Mouse (Mus musculus) CH12.LX (cell line): ENCODE data around the gene Ciao2a.
A peak's percentile ranks its signal among the peaks of the same experiment; 100 is the strongest.

ENCODE experiments used
- CHD1 ChIP-seq: IDR thresholded peaks from 2 replicates; pipeline ENCODE4 v1.6.1; 2012; ENCODE audit warnings: low read depth, low read length, improper control_type of control experiment, inconsistent platforms
- CTCF ChIP-seq, 2 experiments: IDR thresholded peaks in 1 of 2; conservative IDR thresholded peaks in 1 of 2; 2 replicates each; pipeline ENCODE4 v1.5.1; 2011 to 2012; ENCODE audit warnings: low read depth in 2 of 2, low read length in 2 of 2, improper control_type of control experiment in 1 of 2, inconsistent platforms in 1 of 2, mild to moderate bottlenecking in 1 of 2, moderate library complexity in 1 of 2
- JUND ChIP-seq: conservative IDR thresholded peaks from 2 replicates; pipeline ENCODE4 v1.6.1; 2011; ENCODE audit warnings: low read depth, low read length, improper control_type of control experiment
- MAZ ChIP-seq: IDR thresholded peaks from 2 replicates; pipeline ENCODE4 v1.6.1; 2012; ENCODE audit warnings: low read depth, mild to moderate bottlenecking, inconsistent platforms, low read length, improper control_type of control experiment, moderate library complexity
- POLR2A ChIP-seq: IDR thresholded peaks from 2 replicates; pipeline ENCODE4 v1.6.1; 2011; ENCODE audit warnings: low read depth, mild to moderate bottlenecking, improper control_type of control experiment, low read length
- TCF12 ChIP-seq: IDR thresholded peaks from 2 replicates; pipeline ENCODE4 v1.6.1; 2014; ENCODE audit warnings: low read depth, mild to moderate bottlenecking, inconsistent platforms, low read length, improper control_type of control experiment
- UBTF ChIP-seq: IDR thresholded peaks from 2 replicates; pipeline ENCODE4 v1.6.1; 2012; ENCODE audit warnings: low read depth, mild to moderate bottlenecking, inconsistent platforms, low read length, improper control_type of control experiment, moderate library complexity

DNA sequence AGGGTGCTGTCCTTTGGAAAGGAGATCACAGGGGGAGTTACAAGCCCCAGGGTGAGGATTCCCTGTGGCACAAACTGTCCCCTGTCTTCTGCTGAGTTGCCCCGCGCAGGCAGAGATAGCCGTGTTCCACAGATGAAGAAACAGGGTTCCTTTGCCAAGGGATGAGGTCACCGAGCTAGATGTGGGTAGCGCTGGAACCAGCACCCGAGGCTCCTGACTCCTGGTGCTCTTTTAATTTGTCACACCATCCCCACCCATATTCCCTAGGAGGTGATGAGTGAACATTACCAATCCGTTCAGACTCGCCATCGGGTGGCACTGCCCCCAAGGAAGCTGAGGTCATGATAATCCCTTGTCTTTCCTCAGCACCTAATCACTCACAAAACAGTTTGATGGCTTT, 36.6 kb downstream of the Ciao2a start:
- TF ChIP-seq CHD1 (no peak), TCF12 (no peak), CTCF (conservative IDR thresholded peaks at IDR 0.05 in 1 of 2, IDR thresholded peaks at IDR 0.05 in 1 of 2; ENCODE audit: low read depth in 2 of 2, low read length in 2 of 2) (peak in 1 of 2 experiments; percentile 25; a peak in 2 of 4 replicates), JUND (no peak), UBTF (no peak), POLR2A (no peak), MAZ (no peak)
